Mouse (Mus musculus): ENCODE data around the gene Hace1.

The Hace1 gene

GRCm38 (mm10) chr10:45706849-45707248 lies 129.2 kb downstream of the Hace1 start:
- no peak for DNase-seq (ENCODE audit: low spot score)

DNA sequence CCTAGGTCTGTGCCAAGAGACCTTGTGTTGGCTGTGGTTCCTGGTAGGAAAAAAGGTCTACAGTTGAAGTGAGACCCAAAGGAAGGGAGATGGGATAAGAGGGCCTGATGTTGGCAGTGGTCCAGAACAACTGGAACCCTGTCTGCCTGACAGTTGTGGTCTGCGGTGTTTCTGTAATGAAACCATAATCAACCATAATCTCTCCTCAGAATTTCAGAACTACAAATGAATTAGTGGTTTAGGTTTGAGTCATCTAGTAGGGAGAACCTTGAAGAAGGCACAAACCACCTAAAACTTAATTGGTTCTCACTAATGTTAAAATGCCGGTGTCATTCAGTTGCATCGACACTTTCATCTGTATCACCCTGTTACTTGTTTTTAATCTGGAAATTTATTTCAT lies 133.2 kb downstream of the Hace1 start:
- no peak for DNase-seq (ENCODE audit: low spot score)

GRCm38 (mm10) chr10:45711348-45711747 lies 133.7 kb downstream of the Hace1 start:
- no peak for DNase-seq (ENCODE audit: low spot score)

All from testis, postnatal 10 days (tissue).